Mouse (Mus musculus) macrophage (primary cell): ENCODE measurements around the gene Tor4a. TPM values are rescaled to one million over a fixed set of nuclear protein-coding genes. Genes with fewer than 3 reads are reported as not detected.
A peak's percentile ranks its signal among the peaks of the same experiment; 100 is the strongest.

ENCODE experiments used
- H3K27ac ChIP-seq: fragments of 350-480 bp; formaldehyde crosslinking; 2 replicates; pipeline ENCODE4 v1.9.0; 2021
- H3K36me3 ChIP-seq: fragments of 350-480 bp; formaldehyde crosslinking; 2 replicates; pipeline ENCODE4 v1.9.0; 2021; ENCODE audit errors: inconsistent target
- H3K4me3 ChIP-seq: fragments of 350-480 bp; formaldehyde crosslinking; 2 replicates; pipeline ENCODE4 v1.9.0; 2021; ENCODE audit errors: inconsistent target
- H3K79me2 ChIP-seq: fragments of 350-480 bp; formaldehyde crosslinking; 2 replicates; pipeline ENCODE4 v1.9.0; 2021; ENCODE audit errors: inconsistent target
- WGBS: methylation state at CpG from one replicate; pipeline ENCODE4 v1.1.7; 2026; ENCODE audit warnings: inconsistent platforms; ENCODE audit not compliant: missing documents; 5-methylcytosine and 5-hydroxymethylcytosine counted together
- polyA plus RNA-seq: library from polyadenylated mRNA; stranded (reverse); fragments of 250-400 nt; gene quantifications from 3 replicates; pipeline ENCODE4 v1.2.4, GENCODE M21; 2018; ENCODE audit warnings: inconsistent platforms
- total RNA-seq, 78 experiments: library from RNA; depleted of rRNA; stranded (reverse); fragments of 250-400 nt; gene quantifications; 1 replicate in 9 of 78; 2 replicates in 24 of 78; 3 replicates in 43 of 78; 4 replicates in 2 of 78; pipeline ENCODE4 v1.2.4; 2018; ENCODE audit warnings: inconsistent platforms in 56 of 78

Gene Tor4a
- 10 to 100 TPM in 16 of 26 experiments, 1 to 10 TPM in 10; 1.8 to 43.9 (median 17.2) TPM for total RNA-seq (2018; cell fraction: chromatin; rRNA removed)
- 100 to 1,000 TPM in 4 of 26 experiments, 10 to 100 TPM in 22; 13.3 to 115 (median 67.4) TPM for total RNA-seq (2018; cell fraction: cytosol; rRNA removed)
- 100 to 1,000 TPM in 6 of 26 experiments, 10 to 100 TPM in 19, 1 to 10 TPM in 1; 8.8 to 166 (median 68.0) TPM for total RNA-seq (2018; cell fraction: nucleus; rRNA removed)
- polyA plus RNA-seq = 56.5 to 71.1 TPM (median 57.4 TPM) in 3 replicates

GRCm38 (mm10) chr2:25196172-25196954 lies at the start of gene Tor4a:
TSS of gene Tor4a (minus strand) at chr2:25196886.
- Histone ChIP-seq H3K79me2 (peaks cover 31% of the 10 kb centered on the region), H3K27ac (peak within 1 kb of the TSS; percentile 98), H3K36me3 (peaks cover 20% of the 10 kb centered on the region; the same call in 1 of the 2 replicates), H3K4me3 (peak within 1 kb of the TSS; percentile 87)
- 1% methylated on average over 8 of the region's 8 CpGs for WGBS

- WGBS = 92% methylated on average over 4 of the region's 4 CpGs
- no peak overlapping the region for H3K27ac ChIP-seq
- peaks cover 26% of the 10 kb centered on the region; the same call in 1 of the 2 replicates for H3K36me3 ChIP-seq
- no peaks in the 10 kb centered on the region for H3K79me2 ChIP-seq
- H3K4me3 ChIP-seq = no peak overlapping the region
Observed at GRCm38 (mm10) chr2:25244144-25244543, 47.5 kb upstream of the Tor4a start.

GRCm38 (mm10) chr2:25243342-25243741 lies 46.7 kb upstream of the Tor4a start:
- WGBS = 91% methylated on average over 8 of the region's 8 CpGs
- Histone ChIP-seq H3K36me3 (peaks cover 18% of the 10 kb centered on the region; the same call in 1 of the 2 replicates), H3K27ac (no peak overlapping the region), H3K4me3 (no peak overlapping the region), H3K79me2 (no peaks in the 10 kb centered on the region)

GRCm38 (mm10) chr2:25242101-25242506 lies 45.4 kb upstream of the Tor4a start, which contains the start of the genes Rnf208 and Cysrt1:
TSS of gene Rnf208 (plus strand) at chr2:25242255.
TSS of gene Cysrt1 (minus strand) at chr2:25242452.
- H3K36me3 ChIP-seq = peaks cover 6% of the 10 kb centered on the region; the same call in 1 of the 2 replicates
- no peaks in the 10 kb centered on the region for H3K79me2 ChIP-seq
- no peak within 1 kb of the TSS for H3K27ac ChIP-seq
- H3K4me3 ChIP-seq = peak within 1 kb of the TSS; percentile 15; the same call in 1 of the 2 replicates
- WGBS = under 1% methylated on average over 47 of the region's 59 CpGs

GRCm38 (mm10) chr2:25241438-25241775 lies 44.7 kb upstream of the Tor4a start:
- no peaks in the 10 kb centered on the region for H3K79me2 ChIP-seq
- peaks cover 2% of the 10 kb centered on the region; the same call in 1 of the 2 replicates for H3K36me3 ChIP-seq
- 29% methylated on average over 6 of the region's 6 CpGs for WGBS
- no peak overlapping the region for H3K4me3 ChIP-seq
- H3K27ac ChIP-seq = no peak overlapping the region

GRCm38 (mm10) chr2:25240723-25241437 lies 44.2 kb upstream of the Tor4a start:
- Histone ChIP-seq H3K79me2 (no peaks in the 10 kb centered on the region), H3K27ac (no peak overlapping the region), H3K36me3 (no peaks in the 10 kb centered on the region), H3K4me3 (peak overlapping the region; percentile 15; the same call in 1 of the 2 replicates)
- 2% methylated on average over 29 of the region's 29 CpGs for WGBS

- WGBS = 64% methylated on average over 8 of the region's 8 CpGs
- Histone ChIP-seq H3K27ac (no peak overlapping the region), H3K79me2 (no peaks in the 10 kb centered on the region), H3K4me3 (peak overlapping the region; percentile 15; the same call in 1 of the 2 replicates), H3K36me3 (no peaks in the 10 kb centered on the region)
Observed at GRCm38 (mm10) chr2:25240310-25240709, 43.6 kb upstream of the Tor4a start.

- H3K79me2 ChIP-seq = no peaks in the 10 kb centered on the region
- no peak overlapping the region for H3K4me3 ChIP-seq
- 79% methylated on average over 3 of the region's 3 CpGs for WGBS
- no peaks in the 10 kb centered on the region for H3K36me3 ChIP-seq
- no peak overlapping the region for H3K27ac ChIP-seq
Observed at GRCm38 (mm10) chr2:25239766-25240165, 43.1 kb upstream of the Tor4a start.

GRCm38 (mm10) chr2:25238106-25238505 lies 41.4 kb upstream of the Tor4a start:
- Histone ChIP-seq H3K36me3 (no peaks in the 10 kb centered on the region), H3K27ac (no peak overlapping the region), H3K79me2 (no peaks in the 10 kb centered on the region), H3K4me3 (no peak overlapping the region)

- H3K27ac ChIP-seq = no peak overlapping the region
- H3K36me3 ChIP-seq = no peaks in the 10 kb centered on the region
- H3K4me3 ChIP-seq = no peak overlapping the region
- 86% methylated on average over 4 of the region's 4 CpGs for WGBS
- no peaks in the 10 kb centered on the region for H3K79me2 ChIP-seq
Observed at GRCm38 (mm10) chr2:25237522-25237921, 40.8 kb upstream of the Tor4a start.

GRCm38 (mm10) chr2:25236614-25237013 lies 39.9 kb upstream of the Tor4a start, which contains the start of gene Rnf224:
TSS of gene Rnf224 (minus strand) at chr2:25236787.
- Histone ChIP-seq H3K4me3 (no peak within 1 kb of the TSS), H3K36me3 (no peaks in the 10 kb centered on the region), H3K27ac (no peak within 1 kb of the TSS), H3K79me2 (no peaks in the 10 kb centered on the region)
- 87% methylated on average over 8 of the region's 8 CpGs for WGBS

GRCm38 (mm10) chr2:25234551-25235220 lies 38.0 kb upstream of the Tor4a start:
- Histone ChIP-seq H3K36me3 (no peaks in the 10 kb centered on the region), H3K4me3 (no peak overlapping the region), H3K79me2 (no peaks in the 10 kb centered on the region), H3K27ac (no peak overlapping the region)
- 91% methylated on average over 5 of the region's 5 CpGs for WGBS

- no peaks in the 10 kb centered on the region for H3K79me2 ChIP-seq
- no peak within 1 kb of the TSS for H3K27ac ChIP-seq
- H3K4me3 ChIP-seq = no peak within 1 kb of the TSS
- H3K36me3 ChIP-seq = no peaks in the 10 kb centered on the region
- WGBS = 61% methylated on average over 3 of the region's 3 CpGs
Observed at GRCm38 (mm10) chr2:25234050-25234449, 37.4 kb upstream of the Tor4a start, which contains the start of gene Slc34a3. TSS of gene Slc34a3 (minus strand) at chr2:25234364.

- no peak overlapping the region for H3K27ac ChIP-seq
- no peaks in the 10 kb centered on the region for H3K79me2 ChIP-seq
- no peak overlapping the region for H3K4me3 ChIP-seq
- WGBS = 22% methylated on average over 4 of the region's 4 CpGs
- H3K36me3 ChIP-seq = no peaks in the 10 kb centered on the region
Observed at GRCm38 (mm10) chr2:25233421-25233820, 36.7 kb upstream of the Tor4a start.
